Mouse (Mus musculus): Measurements from ENCODE around the gene Ndufs7. TPM values are rescaled to one million over a fixed set of nuclear protein-coding genes. Genes with fewer than 3 reads are reported as not detected.

Ndufs7 gene
- polyA plus RNA-seq, 1 experiment, result 647 TPM

DNA sequence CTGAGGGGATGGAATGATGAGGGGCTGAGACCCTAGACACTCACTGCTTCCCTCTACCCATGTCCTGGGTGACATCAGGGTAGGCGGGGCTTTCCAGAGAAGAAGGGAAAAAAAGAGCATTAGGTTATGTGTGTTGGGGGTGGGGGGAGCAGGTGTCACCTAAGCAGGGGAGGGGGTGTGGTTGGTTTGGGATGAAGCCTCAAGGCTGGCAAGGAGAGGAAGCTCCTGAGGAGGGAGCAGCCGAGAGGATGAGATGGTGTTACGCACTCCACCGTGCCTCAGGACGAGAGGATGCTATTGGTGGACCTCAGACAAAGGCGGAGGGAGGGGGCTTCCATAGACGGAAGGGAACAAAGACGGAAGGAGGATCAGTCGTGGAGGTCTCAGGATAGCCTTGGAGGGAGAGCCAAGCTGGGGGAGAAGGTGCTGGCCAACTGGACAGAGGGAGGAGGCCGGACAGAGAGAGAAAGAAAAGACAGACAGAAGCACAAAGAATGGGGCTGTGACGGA, 51.8 kb downstream of the Ndufs7 start:
- WGBS, result 50% methylated on average over 11 of the region's 11 CpGs
- Histone ChIP-seq H3K27ac (ENCODE audit: control insufficient read depth, insufficient read depth, low read length) (no peak overlapping the region), H3K36me3 (ENCODE audit: control insufficient read depth, insufficient read depth, low read length) (no peaks in the 10 kb centered on the region), H3K4me3 (ENCODE audit: control insufficient read depth, insufficient read depth, low read length) (no peak overlapping the region), H3K27me3 (ENCODE audit: control insufficient read depth, insufficient read depth, low read length) (peaks cover 12% of the 10 kb centered on the region; the same call in 1 of the 2 replicates), H3K4me1 (replicated peaks; ENCODE audit: control insufficient read depth, insufficient read depth, low read length) (peaks cover 7% of the 10 kb centered on the region)
- no peak for TF ChIP-seq CTCF (IDR thresholded peaks at IDR 0.05; ENCODE audit: borderline replicate concordance, control insufficient read depth, extremely low read depth, insufficient read depth, low read length, poor library complexity)
- no peak for TF ChIP-seq POLR2A (IDR thresholded peaks at IDR 0.05; ENCODE audit: control insufficient read depth, extremely low read depth, insufficient read depth, low read length, poor library complexity)
- DNase-seq, result no peak

DNA sequence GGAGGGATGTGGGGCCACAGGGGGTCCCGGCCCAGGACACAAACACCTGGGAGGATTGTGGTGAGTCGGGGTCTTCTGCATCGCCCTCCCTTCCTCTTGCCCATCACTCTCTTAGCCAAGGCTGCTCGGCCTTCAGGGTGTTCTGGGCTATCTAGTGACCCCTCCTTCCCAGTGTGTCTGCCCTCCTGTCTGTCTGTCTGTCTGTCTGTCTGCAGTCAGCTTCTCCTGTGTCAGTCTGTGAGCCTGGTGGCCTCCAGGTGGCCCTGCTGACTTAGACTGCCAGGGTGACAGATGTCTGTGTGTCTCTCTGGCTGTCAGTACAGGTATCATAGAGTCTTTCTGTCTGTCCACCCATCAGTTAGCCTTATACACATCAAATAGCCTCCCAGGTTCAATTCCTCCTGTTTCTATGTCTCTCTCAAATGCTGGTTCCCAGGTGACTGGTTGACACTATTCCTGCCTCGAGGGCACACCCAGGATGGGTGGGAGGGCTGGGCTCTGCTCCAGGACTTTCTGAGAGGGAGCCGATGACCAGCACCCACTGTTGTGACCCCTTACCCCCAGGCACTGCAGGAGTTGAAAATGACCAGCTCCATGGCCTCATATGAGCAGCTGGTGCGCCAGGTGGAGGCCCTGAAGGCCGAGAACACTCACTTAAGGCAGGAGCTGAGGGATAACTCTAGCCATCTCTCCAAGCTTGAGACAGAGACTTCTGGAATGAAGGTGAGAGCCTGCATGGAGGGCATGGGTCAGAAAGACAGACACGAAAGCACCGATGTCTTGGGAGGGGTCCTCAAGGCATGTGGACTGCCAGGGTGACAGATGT, 52.5 kb downstream of the Ndufs7 start:
- no peak overlapping the region for H3K4me3 ChIP-seq (ENCODE audit: control insufficient read depth, insufficient read depth, low read length)
- H3K27me3 ChIP-seq (ENCODE audit: control insufficient read depth, insufficient read depth, low read length), result peaks cover 12% of the 10 kb centered on the region; the same call in 1 of the 2 replicates
- TF ChIP-seq CTCF (IDR thresholded peaks at IDR 0.05; ENCODE audit: borderline replicate concordance, control insufficient read depth, extremely low read depth, insufficient read depth, low read length, poor library complexity) (no peak), POLR2A (IDR thresholded peaks at IDR 0.05; ENCODE audit: control insufficient read depth, extremely low read depth, insufficient read depth, low read length, poor library complexity) (no peak)
- DNase-seq, result no peak
- no peak overlapping the region for H3K27ac ChIP-seq (ENCODE audit: control insufficient read depth, insufficient read depth, low read length)
- 87% methylated on average over 10 of the region's 10 CpGs for WGBS
- no peaks in the 10 kb centered on the region for H3K36me3 ChIP-seq (ENCODE audit: control insufficient read depth, insufficient read depth, low read length)
- H3K4me1 ChIP-seq (replicated peaks; ENCODE audit: control insufficient read depth, insufficient read depth, low read length), result 0 out of 2 replicates have a peak, but pooled peaks cover 3% of the 10 kb centered on the region

DNA sequence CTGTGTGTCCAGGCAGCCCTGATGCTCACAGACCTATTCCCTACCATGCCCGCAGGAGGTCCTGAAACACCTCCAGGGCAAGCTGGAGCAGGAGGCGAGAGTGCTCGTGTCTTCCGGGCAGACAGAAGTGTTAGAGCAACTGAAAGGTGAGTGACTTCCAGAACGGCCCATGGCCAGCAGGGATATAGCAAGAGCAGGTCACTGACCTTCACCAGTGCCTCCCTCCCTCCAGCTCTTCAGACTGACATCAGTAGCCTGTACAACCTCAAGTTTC, 53.1 kb downstream of the Ndufs7 start:
- no peaks in the 10 kb centered on the region for H3K36me3 ChIP-seq (ENCODE audit: control insufficient read depth, insufficient read depth, low read length)
- WGBS, result 82% methylated on average over 5 of the region's 5 CpGs
- peaks cover 12% of the 10 kb centered on the region; the same call in 1 of the 2 replicates for H3K27me3 ChIP-seq (ENCODE audit: control insufficient read depth, insufficient read depth, low read length)
- 0 out of 2 replicates have a peak, but pooled peaks cover 3% of the 10 kb centered on the region for H3K4me1 ChIP-seq (replicated peaks; ENCODE audit: control insufficient read depth, insufficient read depth, low read length)
- DNase-seq, result no peak
- no peak overlapping the region for H3K27ac ChIP-seq (ENCODE audit: control insufficient read depth, insufficient read depth, low read length)
- TF ChIP-seq CTCF (IDR thresholded peaks at IDR 0.05; ENCODE audit: borderline replicate concordance, control insufficient read depth, extremely low read depth, insufficient read depth, low read length, poor library complexity) (no peak), POLR2A (IDR thresholded peaks at IDR 0.05; ENCODE audit: control insufficient read depth, extremely low read depth, insufficient read depth, low read length, poor library complexity) (no peak)
- H3K4me3 ChIP-seq (ENCODE audit: control insufficient read depth, insufficient read depth, low read length), result no peak overlapping the region

DNA sequence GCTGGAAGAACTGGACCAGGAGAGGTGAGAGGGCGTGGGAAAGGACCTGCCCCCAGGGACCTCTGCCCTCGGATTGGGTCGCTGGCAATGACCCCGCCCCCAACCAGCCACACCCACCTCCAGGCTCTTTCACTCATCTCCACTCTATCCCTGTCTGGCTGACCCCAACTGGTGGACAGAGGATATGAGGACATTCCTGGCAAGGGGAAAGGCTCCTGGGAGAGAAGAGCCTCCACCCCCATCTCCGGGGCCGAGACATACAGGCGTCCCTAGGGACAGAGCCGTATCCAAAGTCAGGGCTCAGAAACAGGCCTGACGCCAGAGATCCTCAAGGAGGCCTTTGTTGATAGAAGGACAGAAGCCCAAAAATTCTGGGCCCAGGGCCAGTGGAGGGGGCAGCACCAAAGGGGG, 53.6 kb downstream of the Ndufs7 start:
- H3K27ac ChIP-seq (ENCODE audit: control insufficient read depth, insufficient read depth, low read length), result no peak overlapping the region
- no peak overlapping the region for H3K4me3 ChIP-seq (ENCODE audit: control insufficient read depth, insufficient read depth, low read length)
- H3K36me3 ChIP-seq (ENCODE audit: control insufficient read depth, insufficient read depth, low read length), result no peaks in the 10 kb centered on the region
- H3K4me1 ChIP-seq (replicated peaks; ENCODE audit: control insufficient read depth, insufficient read depth, low read length), result 0 out of 2 replicates have a peak, but pooled peaks cover 3% of the 10 kb centered on the region
- peaks cover 12% of the 10 kb centered on the region; the same call in 1 of the 2 replicates for H3K27me3 ChIP-seq (ENCODE audit: control insufficient read depth, insufficient read depth, low read length)
- TF ChIP-seq POLR2A (IDR thresholded peaks at IDR 0.05; ENCODE audit: control insufficient read depth, extremely low read depth, insufficient read depth, low read length, poor library complexity) (no peak), CTCF (IDR thresholded peaks at IDR 0.05; ENCODE audit: borderline replicate concordance, control insufficient read depth, extremely low read depth, insufficient read depth, low read length, poor library complexity) (no peak)
- no peak for DNase-seq
- 62% methylated on average over 9 of the region's 9 CpGs for WGBS

DNA sequence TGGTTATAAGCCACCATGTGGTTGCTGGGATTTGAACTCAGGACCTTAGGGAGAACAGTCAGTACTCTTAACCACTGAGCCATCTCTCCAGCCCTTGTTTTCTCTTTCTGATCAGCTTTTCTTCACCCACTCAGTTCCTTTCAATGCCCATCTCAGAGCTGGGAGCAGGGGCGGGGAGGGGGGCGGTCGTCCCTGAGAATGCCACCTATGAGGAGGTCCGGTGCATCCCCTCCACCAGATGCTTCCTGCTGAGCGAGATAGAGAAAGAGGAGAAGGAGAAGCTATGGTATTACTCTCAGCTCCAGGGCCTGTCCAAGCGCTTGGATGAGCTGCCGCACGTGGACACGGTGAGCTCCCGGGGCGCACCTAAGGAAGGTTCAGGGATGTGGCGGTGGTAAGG, 55.5 kb downstream of the Ndufs7 start:
- no peaks in the 10 kb centered on the region for H3K36me3 ChIP-seq (ENCODE audit: control insufficient read depth, insufficient read depth, low read length)
- TF ChIP-seq CTCF (IDR thresholded peaks at IDR 0.05; ENCODE audit: borderline replicate concordance, control insufficient read depth, extremely low read depth, insufficient read depth, low read length, poor library complexity), result no peak
- TF ChIP-seq POLR2A (IDR thresholded peaks at IDR 0.05; ENCODE audit: control insufficient read depth, extremely low read depth, insufficient read depth, low read length, poor library complexity), result no peak
- H3K27ac ChIP-seq (ENCODE audit: control insufficient read depth, insufficient read depth, low read length), result no peak overlapping the region
- 8% methylated on average over 12 of the region's 12 CpGs for WGBS
- 0 out of 2 replicates have a peak, but pooled peaks cover 3% of the 10 kb centered on the region for H3K4me1 ChIP-seq (replicated peaks; ENCODE audit: control insufficient read depth, insufficient read depth, low read length)
- H3K27me3 ChIP-seq (ENCODE audit: control insufficient read depth, insufficient read depth, low read length), result peaks cover 7% of the 10 kb centered on the region; the same call in 1 of the 2 replicates
- no peak overlapping the region for H3K4me3 ChIP-seq (ENCODE audit: control insufficient read depth, insufficient read depth, low read length)
- DNase-seq, result no peak

DNA sequence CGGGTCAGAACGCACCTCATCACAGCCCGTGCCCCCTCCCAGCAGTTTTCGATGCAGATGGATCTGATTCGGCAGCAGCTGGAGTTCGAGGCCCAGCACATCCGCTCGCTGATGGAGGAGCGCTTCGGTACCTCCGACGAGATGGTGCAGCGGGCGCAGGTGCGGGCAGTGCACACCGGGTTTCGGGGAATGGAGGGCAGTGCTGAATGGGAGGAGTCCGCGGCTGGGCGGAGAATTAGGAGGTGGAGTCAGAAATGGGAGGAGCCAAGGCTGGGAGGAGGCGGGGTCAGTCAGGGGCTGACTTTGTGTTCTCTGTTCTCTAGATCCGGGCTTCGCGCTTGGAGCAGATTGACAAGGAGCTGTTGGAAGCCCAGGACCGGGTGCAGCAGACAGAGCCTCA, 55.9 kb downstream of the Ndufs7 start:
- Histone ChIP-seq H3K27ac (ENCODE audit: control insufficient read depth, insufficient read depth, low read length) (no peak overlapping the region), H3K27me3 (ENCODE audit: control insufficient read depth, insufficient read depth, low read length) (peaks cover 5% of the 10 kb centered on the region; the same call in 1 of the 2 replicates), H3K4me1 (replicated peaks; ENCODE audit: control insufficient read depth, insufficient read depth, low read length) (0 out of 2 replicates have a peak, but pooled peaks cover 3% of the 10 kb centered on the region), H3K36me3 (ENCODE audit: control insufficient read depth, insufficient read depth, low read length) (no peaks in the 10 kb centered on the region), H3K4me3 (ENCODE audit: control insufficient read depth, insufficient read depth, low read length) (no peak overlapping the region)
- no peak for DNase-seq
- 5% methylated on average over 25 of the region's 25 CpGs for WGBS
- TF ChIP-seq CTCF (IDR thresholded peaks at IDR 0.05; ENCODE audit: borderline replicate concordance, control insufficient read depth, extremely low read depth, insufficient read depth, low read length, poor library complexity), result no peak
- TF ChIP-seq POLR2A (IDR thresholded peaks at IDR 0.05; ENCODE audit: control insufficient read depth, extremely low read depth, insufficient read depth, low read length, poor library complexity), result no peak

Other genes with a start within 250 kb of the Ndufs7 start
- gene Arhgap45, start 232.5 kb upstream of the Ndufs7 start, polyA plus RNA-seq (2012; rRNA removed), result 1,362 and 1,504 TPM in 2 replicates
- 211 and 226 TPM in 2 replicates for gene Polr2e, start 209.3 kb upstream of the Ndufs7 start, polyA plus RNA-seq (2012; rRNA removed)
- 517 and 598 TPM in 2 replicates for gene Gpx4, start 202.0 kb upstream of the Ndufs7 start, polyA plus RNA-seq (2012; rRNA removed)
- gene Sbno2, start 143.6 kb upstream of the Ndufs7 start, polyA plus RNA-seq (2012; rRNA removed), result 127 and 138 TPM in 2 replicates
- 265 and 270 TPM in 2 replicates for gene Stk11, start 133.3 kb upstream of the Ndufs7 start, polyA plus RNA-seq (2012; rRNA removed)
- gene Atp5d, start 110.5 kb upstream of the Ndufs7 start, polyA plus RNA-seq (2012; rRNA removed), result 1,163 and 1,361 TPM in 2 replicates
- 34.0 and 37.7 TPM in 2 replicates for gene Cbarp, start 108.3 kb upstream of the Ndufs7 start, polyA plus RNA-seq (2012; rRNA removed)
- 342 and 374 TPM in 2 replicates for gene Midn, start 100.8 kb upstream of the Ndufs7 start, polyA plus RNA-seq (2012; rRNA removed)
- 173 and 193 TPM in 2 replicates for gene Cirbp, start 83.1 kb upstream of the Ndufs7 start, polyA plus RNA-seq (2012; rRNA removed)
- 11.1 and 14.8 TPM in 2 replicates for gene 1600002K03Rik, start 76.2 kb upstream of the Ndufs7 start, polyA plus RNA-seq (2012; rRNA removed)
- gene Efna2, start 69.6 kb upstream of the Ndufs7 start, polyA plus RNA-seq (2012; rRNA removed), result 3.1 and 3.6 TPM in 2 replicates
- gene Mum1, start 22.7 kb upstream of the Ndufs7 start, polyA plus RNA-seq (2012; rRNA removed), result 111 and 113 TPM in 2 replicates
- 6.0 and 6.4 TPM in 2 replicates for gene Gamt, start 11.9 kb downstream of the Ndufs7 start, polyA plus RNA-seq (2012; rRNA removed)
- gene Dazap1, start 12.4 kb downstream of the Ndufs7 start, polyA plus RNA-seq (2012; rRNA removed), result 134 and 166 TPM in 2 replicates
- 2,172 and 2,371 TPM in 2 replicates for gene Rps15, start 43.3 kb downstream of the Ndufs7 start, polyA plus RNA-seq (2012; rRNA removed)
- 0.40 and 0.57 TPM in 2 replicates for gene Apc2, start 46.9 kb downstream of the Ndufs7 start, polyA plus RNA-seq (2012; rRNA removed)
- 78.9 and 93.8 TPM in 2 replicates for gene 2310011J03Rik, start 71.4 kb downstream of the Ndufs7 start, polyA plus RNA-seq (2012; rRNA removed)
- gene Pcsk4, start 80.4 kb downstream of the Ndufs7 start, polyA plus RNA-seq (2012; rRNA removed), result 11.7 and 14.1 TPM in 2 replicates
- 2.0 and 3.5 TPM in 2 replicates for gene Reep6, start 80.8 kb downstream of the Ndufs7 start, polyA plus RNA-seq (2012; rRNA removed)
- 4.6 and 9.0 TPM in 2 replicates for gene Adamtsl5, start 99.3 kb downstream of the Ndufs7 start, polyA plus RNA-seq (2012; rRNA removed)
- gene Plk5, start 107.3 kb downstream of the Ndufs7 start, polyA plus RNA-seq (2012; rRNA removed), result 0.17 and 0.22 TPM in 2 replicates
- gene Mex3d, start 138.5 kb downstream of the Ndufs7 start, polyA plus RNA-seq (2012; rRNA removed), result 34.9 and 38.2 TPM in 2 replicates
- 268 and 290 TPM in 2 replicates for gene Mbd3, start 150.4 kb downstream of the Ndufs7 start, polyA plus RNA-seq (2012; rRNA removed)
- 1,246 and 1,699 TPM in 2 replicates for gene Uqcr11, start 157.7 kb downstream of the Ndufs7 start, polyA plus RNA-seq (2012; rRNA removed)
- gene Tcf3, start 184.5 kb downstream of the Ndufs7 start, polyA plus RNA-seq (2012; rRNA removed), result 341 and 425 TPM in 2 replicates
- gene Onecut3, start 245.7 kb downstream of the Ndufs7 start, polyA plus RNA-seq (2012; rRNA removed), result 0.03 and 0.10 TPM in 2 replicates

Measured in thymus, adult 2 months (tissue).